Mouse (Mus musculus): Measurements from ENCODE around the gene Olfr720. TPM values are rescaled to one million over a fixed set of nuclear protein-coding genes. Genes with fewer than 3 reads are reported as not detected.

Olfr720 gene
- polyA plus RNA-seq (2017; shearing (Covaris generic)) = not detected

DNA sequence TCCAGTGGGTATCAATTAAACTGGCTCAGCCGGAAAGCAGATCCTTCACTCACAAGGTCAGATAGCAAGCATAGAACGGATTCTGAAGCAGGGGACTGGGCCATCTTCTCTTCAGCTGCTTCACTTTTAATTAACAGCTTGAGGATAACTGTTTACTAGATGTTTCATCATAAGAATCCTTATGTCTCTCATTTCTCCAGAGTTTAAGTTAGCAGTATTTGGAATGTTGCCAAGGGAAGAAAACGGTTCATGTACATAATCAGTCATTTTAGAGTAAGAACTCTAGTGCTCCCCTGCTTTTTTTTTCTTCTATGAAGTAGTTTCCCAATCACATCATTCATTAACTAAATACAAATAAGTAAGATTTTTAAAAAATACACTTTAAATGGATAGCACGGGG is at the start of gene Olfr720:
Gene Olfr720 (minus strand): TSS at position 101 of the 400 bp plus-strand sequence.

Other genes with a start within 250 kb of the Olfr720 start
- 47.3 TPM for gene Atxn7, start 225.4 kb downstream of the Olfr720 start, polyA plus RNA-seq (2017; shearing (Covaris generic))
- gene Thoc7, start 225.0 kb downstream of the Olfr720 start, polyA plus RNA-seq (2017; shearing (Covaris generic)) = 108 TPM
- 94.7 TPM for gene Psmd6, start 65.9 kb downstream of the Olfr720 start, polyA plus RNA-seq (2017; shearing (Covaris generic))
- gene Olfr31, start 136.0 kb upstream of the Olfr720 start, polyA plus RNA-seq (2017; shearing (Covaris generic)) = 0.12 TPM
- 6.4 TPM for gene Il3ra, start 159.4 kb upstream of the Olfr720 start, polyA plus RNA-seq (2017; shearing (Covaris generic))
- gene Olfr721-ps1, start 214.5 kb upstream of the Olfr720 start, polyA plus RNA-seq (2017; shearing (Covaris generic)) = not detected

All from effector memory CD4-positive, alpha-beta T cell, adult 5 months (primary cell).